15 mouse cellular contexts compared by ENCODE assay signal in genomic region chr5:14833165-14833860, GRCm38 (mm10).
DNase-seq lines count a peak whose midpoint lies in the region; ATAC-seq and TF ChIP-seq lines count a peak whose summit lies in the region.
"Had no signal": no experiment of that assay in that cellular context is flagged by ENCODE, and none has a peak within 500 bp of the region (broad histone marks: within the 10 kb centered on the region; RNA-seq: fewer than 3 reads in every experiment).

No protein-coding gene starts in this region.

- H3K27ac ChIP-seq in forebrain, embryonic 16.5 days (ENCODE audit: low read length): no peak overlapping the region
- H3K27ac ChIP-seq in midbrain, postnatal 0 days (ENCODE audit: low read depth, low read length): no peak overlapping the region
- H3K27ac ChIP-seq: embryonic facial prominence, embryonic 13.5 days; limb, embryonic 15.5 days; neural tube, embryonic 13.5 days had no signal

- no peak for TF ChIP-seq CTCF in midbrain, postnatal 0 days (IDR thresholded peaks at IDR 0.05)

- peaks cover 9% of the 10 kb centered on the region for H3K4me1 ChIP-seq in forebrain, embryonic 16.5 days (replicated peaks; ENCODE audit: control insufficient read depth, insufficient read depth, low read length)
- no peaks in the 10 kb centered on the region for H3K4me1 ChIP-seq in midbrain, postnatal 0 days (ENCODE audit: insufficient read depth, low read length)
- H3K4me1 ChIP-seq: embryonic facial prominence, embryonic 13.5 days; limb, embryonic 15.5 days had no signal

- H3K36me3 ChIP-seq in forebrain, embryonic 16.5 days (ENCODE audit: control insufficient read depth, insufficient read depth): no peaks in the 10 kb centered on the region
- no peaks in the 10 kb centered on the region for H3K36me3 ChIP-seq in midbrain, postnatal 0 days (ENCODE audit: insufficient read depth, low read length)
- H3K36me3 ChIP-seq: embryonic facial prominence, embryonic 13.5 days; limb, embryonic 15.5 days; neural tube, embryonic 13.5 days had no signal

- H3K9me3 ChIP-seq in forebrain, embryonic 16.5 days (ENCODE audit: control insufficient read depth, low read length): no peaks in the 10 kb centered on the region
- no peaks in the 10 kb centered on the region for H3K9me3 ChIP-seq in midbrain, postnatal 0 days (ENCODE audit: low read length)
- H3K9me3 ChIP-seq: embryonic facial prominence, embryonic 13.5 days; limb, embryonic 15.5 days; neural tube, embryonic 13.5 days had no signal

- no peak for DNase-seq in frontal cortex, postnatal 14 days (ENCODE audit: low spot score in 2 of 2)
- DNase-seq in cerebellum, adult 9-11 months: peak; percentile 12
- DNase-seq in midbrain, postnatal 0 days (ENCODE audit: low spot score): peak; percentile 42
- DNase-seq in ovary, postnatal 10 days (ENCODE audit: low spot score): no peak
- no peak for DNase-seq in urinary bladder, adult 18-20 months (ENCODE audit: low spot score in 2 of 2)
- DNase-seq: gastrocnemius, postnatal 10 days; kidney, postnatal 36 days; lung, postnatal 4 days had no signal

- peak; percentile 91 for ATAC-seq in frontal cortex, adult (ENCODE audit: low TSS enrichment)
- ATAC-seq in forebrain, embryonic 16.5 days: peak; percentile 37; the same call in 1 of the 2 replicates
- peak; percentile 78 for ATAC-seq in midbrain, postnatal 0 days (ENCODE audit: low FRiP score)
- ATAC-seq in erythroblast, adult 5-6 weeks (replicated peaks; ENCODE audit: low FRiP score, poor library complexity, severe bottlenecking): no peak
- ATAC-seq: Patski had no signal

- H3K4me3 ChIP-seq in forebrain, embryonic 16.5 days (replicated peaks; ENCODE audit: low read length): no peak overlapping the region
- no peak overlapping the region for H3K4me3 ChIP-seq in midbrain, postnatal 0 days (ENCODE audit: low read depth, low read length)
- H3K4me3 ChIP-seq: embryonic facial prominence, embryonic 13.5 days; limb, embryonic 15.5 days; neural tube, embryonic 13.5 days had no signal

- WGBS in forebrain, embryonic 16.5 days: 32% methylated on average over 3 of the region's 3 CpGs
- 56% methylated on average over 3 of the region's 3 CpGs for WGBS in midbrain, postnatal 0 days

- H3K9ac ChIP-seq in forebrain, embryonic 16.5 days (replicated peaks; ENCODE audit: low read depth, low read length): no peak overlapping the region
- H3K9ac ChIP-seq in midbrain, postnatal 0 days (replicated peaks; ENCODE audit: low read length, poor library complexity, severe bottlenecking): no peak overlapping the region
- H3K9ac ChIP-seq: embryonic facial prominence, embryonic 13.5 days; limb, embryonic 15.5 days; neural tube, embryonic 13.5 days had no signal

- H3K27me3 ChIP-seq in forebrain, embryonic 16.5 days (replicated peaks; ENCODE audit: control insufficient read depth, insufficient read depth, low read length): no peaks in the 10 kb centered on the region
- no peaks in the 10 kb centered on the region for H3K27me3 ChIP-seq in midbrain, postnatal 0 days (ENCODE audit: insufficient read depth, low read length)
- H3K27me3 ChIP-seq: embryonic facial prominence, embryonic 13.5 days; limb, embryonic 15.5 days; neural tube, embryonic 13.5 days; Patski had no signal

- no peak overlapping the region for H3K4me2 ChIP-seq in forebrain, embryonic 16.5 days (ENCODE audit: low read length)
- H3K4me2 ChIP-seq in midbrain, postnatal 0 days (ENCODE audit: low read depth, low read length, poor library complexity, severe bottlenecking): no peak overlapping the region
- H3K4me2 ChIP-seq: embryonic facial prominence, embryonic 13.5 days; limb, embryonic 15.5 days; neural tube, embryonic 13.5 days had no signal

Comparison
In these comparisons a context has a peak if more than half of its experiments do, and no peak if none do; other contexts are left out.
1. DNase-seq: peak in cerebellum, adult 9-11 months (single experiment) and midbrain, postnatal 0 days (single experiment); none in frontal cortex, postnatal 14 days (0 of 2), ovary, postnatal 10 days (single experiment) and urinary bladder, adult 18-20 months (0 of 2).